Mouse (Mus musculus): ENCODE results near the gene Pnpla3.
"Not testable (repeated sequence)": the region's sequence is repeated elsewhere in the genome, so short reads cannot be mapped to it uniquely, and the experiment has no call there.

The Pnpla3 gene

DNA sequence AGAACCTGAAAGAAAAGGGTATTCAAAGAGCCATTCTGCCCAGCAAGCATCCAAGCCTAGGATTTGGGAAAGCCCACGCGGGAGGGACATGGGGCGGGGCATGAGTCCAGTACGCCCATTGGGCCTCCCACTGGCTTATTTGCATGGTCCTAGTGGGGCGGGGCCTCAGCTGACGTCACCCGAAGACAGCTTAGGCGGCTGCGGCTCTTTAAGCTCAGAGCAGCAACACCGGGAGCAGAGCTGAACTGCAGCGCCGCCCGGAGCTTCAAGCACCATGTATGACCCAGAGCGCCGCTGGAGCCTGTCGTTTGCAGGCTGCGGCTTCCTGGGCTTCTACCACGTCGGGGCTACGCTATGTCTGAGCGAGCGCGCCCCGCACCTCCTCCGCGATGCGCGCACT, at the start of gene Pnpla3:
Pnpla3 (plus strand) TSS at position 238 of the 400 bp plus-strand sequence.
- peak; percentile 97 for DNase-seq

GRCm38 (mm10) chr15:84120612-84121011, 47.0 kb upstream of the Pnpla3 start:
- no peak for DNase-seq

- DNase-seq, result no peak
These were observed 46.6 kb upstream of the Pnpla3 start for GRCm38 (mm10) chr15:84121036-84121435.

DNA sequence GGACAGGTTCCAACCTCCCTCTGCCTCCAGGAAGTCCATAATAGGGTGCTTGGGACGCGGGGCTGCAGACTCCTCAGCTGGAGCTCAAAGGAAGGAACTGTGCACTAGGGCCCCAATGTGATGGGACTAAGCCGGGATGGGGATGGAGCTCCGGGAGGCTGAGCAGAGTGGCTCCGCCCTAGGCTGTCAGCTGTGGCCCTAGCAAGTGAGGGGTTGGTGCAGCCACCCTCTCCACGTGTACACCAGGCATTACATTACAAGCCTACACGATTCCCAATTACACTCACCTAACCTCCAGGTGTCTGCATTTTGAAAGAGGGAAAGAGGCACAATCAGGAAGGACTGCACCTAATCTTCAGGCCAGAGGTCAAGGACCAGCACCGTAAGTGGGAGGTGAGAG, 44.6 kb upstream of the Pnpla3 start, which contains the start of gene Pnpla5:
Pnpla5 (minus strand) TSS at position 101 of the 400 bp plus-strand sequence.
- DNase-seq, result no peak

GRCm38 (mm10) chr15:84124086-84124485, 43.6 kb upstream of the Pnpla3 start:
- DNase-seq, result no peak

DNA sequence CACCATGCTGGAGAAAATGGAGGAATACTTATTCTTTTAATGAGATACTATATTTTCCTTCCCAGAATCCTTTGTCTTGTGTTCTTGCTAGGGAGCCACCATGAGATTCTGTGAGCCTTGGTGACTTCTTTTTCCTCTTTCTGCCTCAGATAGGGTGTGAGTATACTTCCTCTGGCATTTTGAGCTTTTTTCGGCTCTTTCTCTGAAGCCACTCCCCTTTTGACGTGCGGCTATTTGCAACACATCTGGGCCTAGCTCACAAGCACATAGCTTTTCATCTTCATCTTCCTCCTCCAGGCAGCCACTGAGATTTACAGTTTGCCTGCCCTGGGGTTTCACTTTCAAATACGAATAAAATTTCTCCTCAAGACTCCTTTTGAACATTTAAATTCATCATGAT, 41.2 kb upstream of the Pnpla3 start:
- DNase-seq, result no peak

DNA sequence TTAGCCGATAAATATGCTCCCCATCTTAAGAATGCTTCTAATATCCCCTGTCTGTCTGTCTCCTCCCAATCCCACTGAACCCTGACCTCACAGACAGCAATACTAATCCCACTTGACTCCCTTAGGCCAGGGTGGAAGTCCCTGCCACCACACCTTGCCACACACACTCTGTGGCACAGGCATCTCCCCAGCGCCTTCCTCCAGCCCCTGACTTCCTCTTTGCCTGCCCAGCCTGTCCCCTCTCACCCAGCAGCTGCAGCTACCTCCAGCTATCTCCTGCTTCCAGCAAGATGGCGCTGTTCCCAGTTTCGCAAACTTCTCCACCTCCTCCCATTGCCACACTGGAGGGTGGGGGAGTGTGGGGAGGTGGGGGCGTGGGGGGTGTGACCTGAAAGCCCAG, 40.8 kb upstream of the Pnpla3 start:
- DNase-seq, result no peak

GRCm38 (mm10) chr15:84131096-84131786, 36.4 kb upstream of the Pnpla3 start:
- DNase-seq, result peak; percentile 29

DNA sequence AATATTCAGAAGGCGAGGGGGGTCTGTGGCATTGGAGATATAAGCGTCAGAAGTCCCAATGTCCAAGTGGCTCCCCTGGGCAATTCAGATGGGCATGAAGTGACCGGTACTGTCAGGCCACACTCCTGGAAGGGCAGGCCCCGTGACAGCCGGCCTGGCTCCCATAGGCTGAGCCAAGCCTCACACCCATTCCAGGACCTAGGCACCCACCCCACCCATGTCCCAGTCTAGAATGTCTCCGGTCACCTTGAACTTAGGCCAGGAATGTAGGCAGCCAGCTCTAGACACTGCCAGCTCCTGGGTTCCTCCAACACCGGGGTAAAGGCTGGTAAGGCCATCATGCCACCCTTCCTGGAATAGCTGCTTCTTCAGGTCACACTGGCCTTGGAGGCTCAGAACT, 35.7 kb upstream of the Pnpla3 start:
- DNase-seq, result no peak

DNA sequence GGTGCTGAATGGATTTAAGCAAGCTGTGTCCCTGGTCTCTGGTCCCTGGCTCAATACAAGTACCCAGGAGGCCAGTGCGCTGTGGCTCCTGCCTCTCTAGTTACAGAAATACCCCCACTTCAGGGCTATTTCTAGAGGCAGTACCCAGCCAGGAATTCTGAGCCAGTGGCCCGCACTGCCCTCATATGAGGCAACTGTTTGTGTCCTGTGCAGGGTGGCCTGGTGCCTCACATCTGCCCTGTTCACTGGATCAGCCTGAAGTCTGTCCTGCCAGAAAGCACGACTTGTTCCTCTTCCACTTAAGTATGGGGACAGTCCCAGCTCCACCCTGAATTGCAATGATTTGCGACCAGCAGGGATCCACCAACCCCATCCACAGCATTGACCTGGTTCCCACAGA, 34.2 kb upstream of the Pnpla3 start:
- DNase-seq, result no peak

- DNase-seq, result no peak
These were observed 32.2 kb upstream of the Pnpla3 start for GRCm38 (mm10) chr15:84135472-84135871.

GRCm38 (mm10) chr15:84136473-84137415, 30.9 kb upstream of the Pnpla3 start:
- no peak for DNase-seq

DNA sequence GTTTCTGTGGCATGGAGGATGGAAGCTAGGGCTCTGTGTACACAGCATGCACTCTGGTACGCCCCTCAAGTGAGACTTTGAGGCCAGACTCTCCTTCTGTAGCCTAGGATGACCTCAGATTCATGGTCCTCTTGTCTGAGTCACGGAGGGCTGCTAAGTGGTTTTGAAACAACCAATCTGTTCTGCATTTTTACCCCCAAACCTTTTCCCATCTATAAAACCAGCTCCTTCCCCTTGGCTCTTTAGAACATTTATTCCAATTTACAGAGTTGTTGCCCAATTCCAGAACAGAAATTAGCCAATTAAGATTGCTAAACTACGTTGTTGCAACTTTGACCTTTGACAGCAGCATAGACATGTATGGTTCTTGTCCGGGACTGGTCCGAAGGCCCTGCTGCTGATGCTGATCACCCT, 28.0 kb upstream of the Pnpla3 start:
- no peak for DNase-seq

GRCm38 (mm10) chr15:84140109-84140508, 27.5 kb upstream of the Pnpla3 start:
- DNase-seq, result no peak

GRCm38 (mm10) chr15:84140929-84141328, 26.7 kb upstream of the Pnpla3 start:
- no peak for DNase-seq

DNA sequence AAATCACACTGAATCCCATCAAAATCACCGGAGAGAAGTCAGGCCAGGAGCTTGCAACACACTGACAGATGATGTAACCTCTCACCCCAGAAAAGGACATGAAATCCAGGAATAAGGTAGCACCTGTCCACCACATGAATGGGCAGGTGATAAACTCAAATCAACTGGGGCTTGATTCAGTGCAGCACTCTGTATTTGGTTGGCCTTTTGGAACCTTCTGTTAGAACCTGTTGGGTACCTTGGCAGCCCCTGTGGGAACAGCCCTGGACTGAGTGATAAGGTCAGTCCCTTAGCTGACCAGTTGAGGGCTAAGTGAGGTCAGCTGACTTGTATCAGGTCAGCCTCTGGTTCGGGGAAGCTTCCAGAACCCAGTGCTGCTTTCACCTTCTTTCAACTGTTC, 11.5 kb upstream of the Pnpla3 start:
- no peak for DNase-seq

DNA sequence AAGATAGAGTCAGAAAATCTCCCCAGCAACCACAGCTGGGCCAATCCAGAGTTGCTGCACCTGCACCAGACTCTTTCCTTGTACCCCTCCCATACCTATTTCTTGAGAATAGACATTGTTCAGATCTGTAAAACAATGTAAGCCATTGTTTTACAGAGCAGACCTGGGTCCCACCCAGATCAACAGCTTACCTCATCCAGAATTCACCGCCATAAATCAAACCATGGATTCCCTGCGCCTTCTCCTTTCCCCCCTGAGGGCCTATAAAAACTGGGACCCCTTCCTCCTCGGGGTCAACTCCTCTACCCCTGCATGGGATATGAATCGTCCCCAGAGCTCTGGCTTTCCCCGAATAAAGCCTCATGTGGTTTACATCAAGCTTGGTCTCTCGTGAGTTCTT, 10.1 kb upstream of the Pnpla3 start:
- not testable (repeated sequence) for DNase-seq

- DNase-seq, result no peak
These were observed 5.8 kb upstream of the Pnpla3 start for GRCm38 (mm10) chr15:84161871-84162270.

- DNase-seq, result no peak
These were observed 819 bp upstream of the Pnpla3 start for GRCm38 (mm10) chr15:84166818-84167217.

- DNase-seq, result peak; percentile 60
These were observed 829 bp downstream of the Pnpla3 start for GRCm38 (mm10) chr15:84168170-84169161.

GRCm38 (mm10) chr15:84169511-84169910, 1.9 kb downstream of the Pnpla3 start:
- no peak for DNase-seq

DNA sequence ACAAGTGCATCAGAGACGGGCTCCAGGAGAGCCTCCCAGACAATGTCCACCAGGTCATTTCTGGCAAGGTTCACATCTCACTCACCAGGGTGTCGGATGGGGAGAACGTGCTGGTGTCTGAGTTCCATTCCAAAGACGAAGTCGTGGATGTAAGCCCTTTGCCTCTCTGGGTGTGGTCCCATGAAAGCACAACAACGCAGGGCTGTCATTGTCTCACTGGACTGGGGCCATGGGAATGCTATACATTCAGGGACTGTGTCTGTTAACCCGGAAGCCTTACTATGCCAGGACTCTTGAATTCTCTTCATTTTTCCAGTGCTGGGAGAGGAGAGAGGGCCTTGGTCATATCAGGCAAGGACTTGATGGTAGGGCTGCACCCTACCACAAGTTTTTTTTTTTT, 3.5 kb downstream of the Pnpla3 start:
- no peak for DNase-seq

- DNase-seq, result no peak
These were observed 11.1 kb downstream of the Pnpla3 start for GRCm38 (mm10) chr15:84178733-84179132.
